Mouse (Mus musculus) liver, embryonic 14.5 days (tissue): Measurements from ENCODE around the gene Ergic1. TPM values are rescaled to one million over a fixed set of nuclear protein-coding genes. Genes with fewer than 3 reads are reported as not detected.
A peak's percentile ranks its signal among the peaks of the same experiment; 100 is the strongest.

Experiments used
- ATAC-seq: fragments of 200-750 bp; cut with Nextera tagmentation; 2 replicates; pipeline ENCODE4 v1.8.0; 2017; ENCODE audit warnings: moderate number of reproducible peaks, mild to moderate bottlenecking, moderate library complexity; ENCODE audit not compliant: insufficient read depth
- DNase-seq, 3 experiments: peaks; one replicate each; pipeline ENCODE4 v3.0.0-alpha.2; 2012 to 2013; ENCODE audit warnings: low read depth in 3 of 3, low spot score in 3 of 3
- H3K27ac ChIP-seq: fragments of 300-500 bp; sonication (generic); 2 replicates; pipeline ENCODE4 v1.5.1; 2014; ENCODE audit warnings: moderate library complexity, mild to moderate bottlenecking, control low read depth, inconsistent platforms
- H3K27me3 ChIP-seq: fragments of 300-500 bp; sonication (generic); 2 replicates; pipeline ENCODE4 v1.6.1; 2014; ENCODE audit warnings: mild to moderate bottlenecking, low read length, moderate library complexity; ENCODE audit not compliant: control insufficient read depth, insufficient read depth
- H3K36me3 ChIP-seq: fragments of 300-500 bp; sonication (generic); replicated peaks from 2 replicates; pipeline ENCODE4 v1.6.1; 2014; ENCODE audit warnings: low read depth; ENCODE audit not compliant: control insufficient read depth, insufficient read depth
- H3K4me1 ChIP-seq, 2 experiments: fragments of 200-500 bp in 1 of 2; fragments of 300-500 bp in 1 of 2; sonication (generic) in 1 of 2; replicated peaks; 2 replicates each; pipeline ENCODE4 v1.6.1; 2012 to 2014; ENCODE audit warnings: antibody characterized with exemption in 1 of 2, inconsistent platforms in 1 of 2, low read length in 1 of 2; ENCODE audit not compliant: control insufficient read depth in 2 of 2, insufficient read depth in 2 of 2
- H3K4me2 ChIP-seq: fragments of 300-500 bp; sonication (generic); 2 replicates; pipeline ENCODE4 v1.6.1; 2014; ENCODE audit warnings: low read depth, mild to moderate bottlenecking, control low read depth, moderate library complexity
- H3K4me3 ChIP-seq, 2 experiments: fragments of 200-500 bp in 1 of 2; fragments of 300-500 bp in 1 of 2; sonication (generic) in 1 of 2; 2 replicates each; pipeline ENCODE4 v1.5.1; 2012 to 2014; ENCODE audit warnings: low read depth in 2 of 2, low read length in 2 of 2, mild to moderate bottlenecking in 2 of 2, control low read depth in 1 of 2, inconsistent platforms in 1 of 2, moderate library complexity in 1 of 2; ENCODE audit not compliant: insufficient read depth in 1 of 2
- H3K9ac ChIP-seq: fragments of 300-500 bp; sonication (generic); replicated peaks from 2 replicates; pipeline ENCODE4 v1.6.1; 2014; ENCODE audit warnings: mild to moderate bottlenecking, control low read depth, moderate library complexity
- H3K9me3 ChIP-seq: fragments of 300-500 bp; sonication (generic); 2 replicates; pipeline ENCODE4 v1.6.1; 2016; ENCODE audit warnings: low read length, mixed read lengths; ENCODE audit not compliant: control insufficient read depth
- CTCF ChIP-seq: IDR thresholded peaks from 2 replicates; pipeline ENCODE4 v1.5.1; 2016; ENCODE audit warnings: antibody characterized with exemption, low read depth, control low read depth
- EP300 ChIP-seq: IDR thresholded peaks from 2 replicates; pipeline ENCODE4 v1.6.1; 2016; ENCODE audit warnings: antibody characterized with exemption, low read depth
- WGBS: fragments of 180-500 bp; shearing (Covaris S2); extraction: QIAGEN DNeasy Blood & Tissue Kit; methylation state at CpG from one replicate; pipeline ENCODE4 v1.1.7; 2014; ENCODE audit not compliant: insufficient replicate concordance; 5-methylcytosine and 5-hydroxymethylcytosine counted together
- polyA plus RNA-seq, 2 experiments: library from polyadenylated mRNA; depleted of rRNA in 1 of 2; stranded (reverse) in 1 of 2; unstranded in 1 of 2; fragments of >200 nt; fragmentation: Nextera tagmentation in 1 of 2; extraction: Ambion mirVana in 1 of 2; gene quantifications; 2 replicates each; pipeline versions ENCODE4 v1.2.1 to v1.2.3; 2012 to 2014

Ergic1 gene
- polyA plus RNA-seq, 2 experiments, result 26.0 to 33.4 TPM

DNA sequence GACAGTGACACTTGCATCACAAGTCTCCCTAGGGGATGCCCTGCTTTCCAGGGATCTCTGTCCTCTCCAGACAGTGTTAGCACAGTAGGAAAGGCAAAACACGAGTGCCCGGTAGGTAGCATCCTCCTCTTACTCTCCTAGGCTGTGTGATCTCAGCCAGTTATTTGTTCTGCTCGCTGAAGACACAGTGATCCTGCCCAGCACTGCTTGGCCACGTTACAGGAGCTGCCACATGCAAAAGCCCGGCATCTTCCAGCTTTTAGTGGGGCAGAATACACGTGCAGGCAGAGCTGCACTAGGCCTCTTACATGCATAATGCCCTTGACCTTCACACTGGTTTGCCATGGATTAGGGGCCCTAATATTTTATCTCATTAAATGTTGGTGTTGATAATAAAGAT is 58.3 kb downstream of the Ergic1 start:
- H3K27ac ChIP-seq, result no peak overlapping the region
- no peaks in the 10 kb centered on the region for H3K9me3 ChIP-seq
- no peak overlapping the region for H3K4me3 ChIP-seq
- TF ChIP-seq EP300 (no peak), CTCF (no peak)
- DNase-seq, result no peak
- no peaks in the 10 kb centered on the region; the same call in 1 of the 2 replicates for H3K36me3 ChIP-seq
- H3K27me3 ChIP-seq, result no peaks in the 10 kb centered on the region
- no peaks in the 10 kb centered on the region for H3K4me1 ChIP-seq
- 76% methylated on average over 6 of the region's 6 CpGs for WGBS
- ATAC-seq, result no peak
- no peak overlapping the region for H3K4me2 ChIP-seq
- H3K9ac ChIP-seq, result no peak overlapping the region

DNA sequence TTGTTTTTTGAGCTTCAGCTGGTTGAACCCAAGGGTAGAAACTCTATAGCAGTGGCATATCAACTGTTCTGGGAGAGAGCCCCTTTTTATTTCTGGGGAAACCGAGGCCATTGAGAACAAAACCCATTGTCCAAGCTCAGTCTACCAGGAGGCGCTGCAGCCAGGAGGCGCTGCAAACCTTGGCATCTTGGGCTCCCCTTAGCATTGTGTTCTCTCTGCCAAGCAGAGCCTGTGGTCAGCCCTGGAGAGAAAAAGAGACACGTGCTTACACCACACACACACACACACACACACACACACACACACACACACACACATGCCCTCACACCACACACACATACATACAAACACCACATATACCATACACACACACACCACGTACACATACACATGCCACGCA is 59.0 kb downstream of the Ergic1 start:
- no peak for DNase-seq
- H3K4me3 ChIP-seq, result no peak overlapping the region
- H3K27ac ChIP-seq, result no peak overlapping the region
- 79% methylated on average over 6 of the region's 6 CpGs for WGBS
- H3K9me3 ChIP-seq, result no peaks in the 10 kb centered on the region
- no peaks in the 10 kb centered on the region for H3K4me1 ChIP-seq
- H3K36me3 ChIP-seq, result no peaks in the 10 kb centered on the region; the same call in 1 of the 2 replicates
- H3K27me3 ChIP-seq, result no peaks in the 10 kb centered on the region
- H3K4me2 ChIP-seq, result no peak overlapping the region
- H3K9ac ChIP-seq, result no peak overlapping the region
- TF ChIP-seq CTCF, result peak; percentile 32
- no peak for TF ChIP-seq EP300
- no peak for ATAC-seq

- H3K9me3 ChIP-seq, result no peaks in the 10 kb centered on the region
- TF ChIP-seq CTCF, result no peak
- no peak for TF ChIP-seq EP300
- no peak overlapping the region for H3K4me3 ChIP-seq
- H3K27me3 ChIP-seq, result no peaks in the 10 kb centered on the region
- no peak overlapping the region for H3K9ac ChIP-seq
- H3K4me1 ChIP-seq, result no peaks in the 10 kb centered on the region
- DNase-seq, result no peak
- no peak overlapping the region for H3K4me2 ChIP-seq
- H3K36me3 ChIP-seq, result no peaks in the 10 kb centered on the region; the same call in 1 of the 2 replicates
- no peak overlapping the region for H3K27ac ChIP-seq
- 73% methylated on average over 17 of the region's 17 CpGs for WGBS
- no peak for ATAC-seq
Observed at GRCm38 (mm10) chr17:26620786-26621766, 59.8 kb downstream of the Ergic1 start.

DNA sequence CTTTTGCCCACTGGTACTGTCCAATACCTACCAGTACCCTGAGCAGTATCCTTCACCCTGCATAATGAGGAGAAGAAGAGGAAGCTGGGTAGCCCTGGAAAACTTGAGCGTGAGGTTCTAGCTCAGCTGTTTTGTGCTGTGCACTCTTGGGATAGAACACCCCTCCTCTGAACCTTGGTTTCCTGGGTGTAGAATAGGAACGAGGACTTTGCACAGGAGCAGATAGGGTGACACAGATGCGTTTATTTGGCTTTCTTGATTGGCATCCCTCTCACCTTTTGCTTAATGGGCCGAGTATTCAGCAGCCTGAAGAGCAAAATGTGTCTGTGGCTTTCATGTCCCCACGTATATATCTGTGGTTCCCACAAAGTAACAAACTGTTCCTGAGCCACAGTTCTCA is 60.6 kb downstream of the Ergic1 start:
- Histone ChIP-seq H3K27ac (no peak overlapping the region), H3K9me3 (no peaks in the 10 kb centered on the region), H3K4me1 (no peaks in the 10 kb centered on the region), H3K9ac (no peak overlapping the region), H3K27me3 (no peaks in the 10 kb centered on the region), H3K4me3 (no peak overlapping the region), H3K4me2 (no peak overlapping the region), H3K36me3 (no peaks in the 10 kb centered on the region; the same call in 1 of the 2 replicates)
- ATAC-seq, result no peak
- 66% methylated on average over 5 of the region's 5 CpGs for WGBS
- no peak for DNase-seq
- no peak for TF ChIP-seq EP300
- TF ChIP-seq CTCF, result no peak

GRCm38 (mm10) chr17:26623991-26624390 is 62.7 kb downstream of the Ergic1 start:
- Histone ChIP-seq H3K4me1 (no peaks in the 10 kb centered on the region), H3K9ac (no peak overlapping the region), H3K27ac (no peak overlapping the region), H3K4me3 (no peak overlapping the region), H3K4me2 (no peak overlapping the region), H3K9me3 (no peaks in the 10 kb centered on the region), H3K27me3 (no peaks in the 10 kb centered on the region), H3K36me3 (no peaks in the 10 kb centered on the region; the same call in 1 of the 2 replicates)
- DNase-seq, result no peak
- TF ChIP-seq EP300 (no peak), CTCF (no peak)
- no peak for ATAC-seq
- 70% methylated on average over 6 of the region's 6 CpGs for WGBS
